13 mouse cellular contexts compared by ENCODE assay signal in the genomic region with DNA sequence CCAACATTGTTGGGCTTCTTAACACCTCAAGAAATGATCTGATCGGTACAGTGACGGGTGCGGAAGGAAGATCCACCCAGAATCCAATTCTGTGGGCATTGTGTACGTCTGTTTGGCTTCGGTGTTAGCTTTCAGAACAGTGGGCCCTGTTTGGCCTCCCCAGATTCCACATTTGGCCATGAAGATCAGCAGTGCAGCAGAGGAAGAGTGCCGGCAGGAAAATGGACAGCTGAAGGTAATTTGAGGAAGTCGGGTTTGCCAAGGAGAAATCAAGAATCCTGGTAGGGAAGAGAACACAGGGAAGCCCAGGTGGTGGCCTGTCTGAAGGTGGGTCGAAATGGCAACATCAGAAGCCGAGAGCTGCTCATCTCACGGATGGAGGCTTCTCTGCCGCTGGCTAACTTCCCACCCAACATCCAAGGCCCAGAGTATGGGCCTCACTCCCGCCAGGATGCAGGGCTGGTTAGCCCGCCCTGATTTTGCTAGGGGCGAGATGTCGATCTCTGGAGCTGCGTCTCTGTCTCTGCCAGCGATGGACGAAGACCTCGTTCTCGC. TPM values are rescaled to one million over a fixed set of nuclear protein-coding genes. Genes with fewer than 3 reads are reported as not detected.
A peak's percentile ranks its signal among the peaks of the same experiment; 100 is the strongest.
DNase-seq lines count a peak whose midpoint lies in the region; ATAC-seq and TF ChIP-seq lines count a peak whose summit lies in the region.
"Had no signal": no experiment of that assay in that cellular context is flagged by ENCODE, and none has a peak within 500 bp of the region (broad histone marks: within the 10 kb centered on the region; RNA-seq: fewer than 3 reads in every experiment).

No protein-coding gene starts in this region.

- H3K4me2 ChIP-seq in heart, embryonic 15.5 days = peak overlapping the region; percentile 28
- H3K4me2 ChIP-seq in intestine, postnatal 0 days (replicated peaks; ENCODE audit: low read depth) = 0 out of 2 replicates have a peak overlapping the region, but pooled peaks have one; percentile 9

- WGBS in heart, embryonic 15.5 days = 4% methylated on average over 20 of the region's 20 CpGs
- 2% methylated on average over 20 of the region's 20 CpGs for WGBS in intestine, postnatal 0 days

- intact Hi-C loops in heart, postnatal 25 days (cut with DNase I) = loop anchor here (5.0 kb wide), 1 partner anchor 34 kb away; no protein-coding TSS in a partner anchor

- no peaks in the 10 kb centered on the region for H3K9me3 ChIP-seq in heart, embryonic 15.5 days (replicated peaks)
- no peaks in the 10 kb centered on the region for H3K9me3 ChIP-seq in intestine, postnatal 0 days (ENCODE audit: control insufficient read depth)

- no peak for DNase-seq in heart, postnatal 25 days (ENCODE audit: low spot score)
- DNase-seq in ZHBTc4 (ENCODE audit: low read depth, low spot score) = peak; percentile 32
- peak; percentile 68 for DNase-seq in cerebellum, adult 9-10 months
- DNase-seq in right cerebral cortex, postnatal 36 days (ENCODE audit: low spot score in 2 of 2) = no peak
- DNase-seq in liver = no peak
- DNase-seq in retina, embryonic 14.5 days (ENCODE audit: low spot score) = no peak
- DNase-seq: adrenal gland, postnatal 14 days; kidney, adult 2 months; lung, postnatal 14 days had no signal

- no peak overlapping the region for H3K9ac ChIP-seq in heart, embryonic 15.5 days
- no peak overlapping the region for H3K9ac ChIP-seq in intestine, postnatal 0 days (ENCODE audit: low read depth, low read length)

- peaks cover 98% of the 10 kb centered on the region for H3K27me3 ChIP-seq in heart, embryonic 15.5 days
- H3K27me3 ChIP-seq in intestine, postnatal 0 days (replicated peaks; ENCODE audit: control insufficient read depth, insufficient read depth, low read length) = peaks cover 94% of the 10 kb centered on the region

- no peaks in the 10 kb centered on the region for H3K36me3 ChIP-seq in heart, embryonic 15.5 days
- H3K36me3 ChIP-seq in intestine, postnatal 0 days (ENCODE audit: control insufficient read depth, insufficient read depth) = no peaks in the 10 kb centered on the region

- no peak for TF ChIP-seq CTCF in intestine, postnatal 0 days (IDR thresholded peaks at IDR 0.05; ENCODE audit: low read depth)

- peaks cover 26% of the 10 kb centered on the region for H3K4me1 ChIP-seq in heart, embryonic 15.5 days (replicated peaks)
- no peaks in the 10 kb centered on the region; the same call in 1 of the 2 replicates for H3K4me1 ChIP-seq in intestine, postnatal 0 days (replicated peaks; ENCODE audit: control insufficient read depth, insufficient read depth, low read length)

- no peak overlapping the region for H3K27ac ChIP-seq in heart, embryonic 15.5 days
- no peak overlapping the region for H3K27ac ChIP-seq in intestine, postnatal 0 days (ENCODE audit: low read depth, low read length)

- H3K4me3 ChIP-seq in heart, embryonic 15.5 days = peak overlapping the region; percentile 10; the same call in 1 of the 2 replicates
- peak overlapping the region; percentile 16 for H3K4me3 ChIP-seq in intestine, postnatal 0 days (ENCODE audit: low read depth, low read length)

- no peak for ATAC-seq in heart, embryonic 15.5 days (replicated peaks; ENCODE audit: insufficient number of reproducible peaks, insufficient read depth, low FRiP score, low read depth)
- no peak for ATAC-seq in intestine, postnatal 0 days

RNA-seq across cellular contexts. Expression of gene En2, which starts 4.0 kb away (rescaled TPM):
- not detected in 2 replicates for polyA plus RNA-seq in heart, embryonic 15.5 days (2015; fragmentation: Nextera tagmentation; extraction: Ambion mirVana)
- total RNA-seq in heart, postnatal 25 days (2021) = not detected
- not detected in 2 replicates for polyA plus RNA-seq in intestine, postnatal 0 days (2015; fragmentation: Nextera tagmentation; extraction: Ambion mirVana)
- total RNA-seq: MEL; neutrophil, adult 5-6 weeks had no signal

Comparison
In these comparisons a context has a peak if more than half of its experiments do, and no peak if none do; other contexts are left out.
1. DNase-seq: peak in ZHBTc4 (single experiment) and cerebellum, adult 9-10 months (single experiment); none in heart, postnatal 25 days (single experiment), right cerebral cortex, postnatal 36 days (0 of 2), liver (single experiment) and retina, embryonic 14.5 days (single experiment).